Mouse (Mus musculus) embryonic fibroblast, embryonic 13.5 days (primary cell): ENCODE results near the gene Dock3.

Experiments used
- CTCF ChIP-seq: IDR thresholded peaks from 2 replicates; pipeline ENCODE4 v1.5.1; 2011; ENCODE audit warnings: mild to moderate bottlenecking, control low read depth, low read length, moderate library complexity, borderline replicate concordance; ENCODE audit not compliant: insufficient read depth
- POLR2A ChIP-seq: IDR thresholded peaks from 2 replicates; pipeline ENCODE4 v1.6.1; 2011; ENCODE audit warnings: low read depth, mild to moderate bottlenecking, control low read depth, low read length, moderate library complexity

DNA sequence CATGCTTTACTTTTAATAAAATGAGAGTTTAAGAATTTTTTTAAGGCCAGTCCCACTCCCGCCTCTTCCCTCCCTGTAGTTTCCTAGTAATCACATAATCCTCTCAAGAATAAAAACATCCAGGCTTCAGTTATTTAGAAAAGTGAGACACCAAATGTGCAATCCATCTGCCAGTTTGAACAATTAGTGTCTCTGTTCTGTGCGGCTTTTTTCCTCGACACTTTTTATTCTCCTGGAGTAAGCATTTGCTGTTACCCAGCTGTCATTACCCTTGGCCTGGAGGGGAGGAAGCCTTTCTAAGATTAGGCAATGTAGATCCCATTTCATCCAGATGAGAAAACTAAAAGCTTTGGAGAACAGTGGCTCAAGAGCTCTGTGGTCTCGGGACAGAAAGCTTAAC lies 221.9 kb downstream of the Dock3 start:
- TF ChIP-seq POLR2A (no peak), CTCF (no peak)
